Mouse (Mus musculus): Measurements from ENCODE around the gene P4ha2. TPM values are rescaled to one million over a fixed set of nuclear protein-coding genes. Genes with fewer than 3 reads are reported as not detected.
A peak's percentile ranks its signal among the peaks of the same experiment; 100 is the strongest.

P4ha2 gene
- total RNA-seq, 1 experiment from 2014 or later, result 28.3 TPM

GRCm38 (mm10) chr11:54141200-54141971 is 41.5 kb downstream of the P4ha2 start:
- DNase-seq, result no peak

- peak; percentile 85 for DNase-seq
Observed at GRCm38 (mm10) chr11:54144886-54145285, 45.0 kb downstream of the P4ha2 start.

GRCm38 (mm10) chr11:54145990-54146389 is 46.1 kb downstream of the P4ha2 start:
- no peak for DNase-seq

GRCm38 (mm10) chr11:54149791-54150465 is 50.0 kb downstream of the P4ha2 start:
- DNase-seq, result no peak

GRCm38 (mm10) chr11:54151141-54151540 is 51.2 kb downstream of the P4ha2 start:
- DNase-seq, result no peak

- no peak for DNase-seq
Observed at GRCm38 (mm10) chr11:54152957-54153356, 53.1 kb downstream of the P4ha2 start.

GRCm38 (mm10) chr11:54155864-54156263 is 56.0 kb downstream of the P4ha2 start:
- DNase-seq, result peak; percentile 71

- no peak for DNase-seq
Observed at GRCm38 (mm10) chr11:54156504-54156903, 56.6 kb downstream of the P4ha2 start.

GRCm38 (mm10) chr11:54157586-54157985 is 57.7 kb downstream of the P4ha2 start:
- DNase-seq, result no peak

- DNase-seq, result no peak
Observed at GRCm38 (mm10) chr11:54160435-54160834, 60.5 kb downstream of the P4ha2 start.

- no peak for DNase-seq
Observed at GRCm38 (mm10) chr11:54160920-54161319, 61.0 kb downstream of the P4ha2 start.

- no peak for DNase-seq
Observed at GRCm38 (mm10) chr11:54161514-54161913, 61.6 kb downstream of the P4ha2 start.

- DNase-seq, result no peak
Observed at GRCm38 (mm10) chr11:54162968-54163367, 63.1 kb downstream of the P4ha2 start.

GRCm38 (mm10) chr11:54169432-54170295 is 69.8 kb downstream of the P4ha2 start:
- DNase-seq, result no peak

GRCm38 (mm10) chr11:54171175-54171574 is 71.3 kb downstream of the P4ha2 start:
- DNase-seq, result no peak

- DNase-seq, result no peak
Observed at GRCm38 (mm10) chr11:54174226-54174625, 74.3 kb downstream of the P4ha2 start.

- no peak for DNase-seq
Observed at GRCm38 (mm10) chr11:54174877-54175276, 75.0 kb downstream of the P4ha2 start.

Other genes with a start within 250 kb of the P4ha2 start
- gene Gm12216, start 240.8 kb upstream of the P4ha2 start, total RNA-seq (2021), result 4.6 and 6.0 TPM in 2 replicates
- gene Slc22a5, start 208.4 kb upstream of the P4ha2 start, total RNA-seq (2021), result 42.5 and 48.6 TPM in 2 replicates
- 4.6 and 5.7 TPM in 2 replicates for gene Slc22a21, start 119.8 kb upstream of the P4ha2 start, total RNA-seq (2021)
- 3.5 and 7.2 TPM in 2 replicates for gene Slc22a4, start 72.0 kb upstream of the P4ha2 start, total RNA-seq (2021)
- 12.6 and 15.0 TPM in 2 replicates for gene Pdlim4, start 31.1 kb upstream of the P4ha2 start, total RNA-seq (2021)
- gene Csf2, start 149.6 kb downstream of the P4ha2 start, total RNA-seq (2021), result not detected in 2 replicates
- gene Il3, start 167.2 kb downstream of the P4ha2 start, total RNA-seq (2021), result not detected in 2 replicates
- 2.9 and 3.3 TPM in 2 replicates for gene Acsl6, start 203.7 kb downstream of the P4ha2 start, total RNA-seq (2021)